Mouse (Mus musculus) forebrain, embryonic 13.5 days (tissue): ENCODE measurements at regions not wholly inside any gene's neighbourhood (a gene's known extent, or its start where the extent isn't known, plus 50 kb on each side); places are given as distances from the start of the nearest gene placed in this dataset.

Source experiments
- ATAC-seq: fragments of 200-750 bp; cut with Nextera tagmentation; 2 replicates; pipeline ENCODE4 v1.8.0; 2017
- H3K27ac ChIP-seq: fragments of 300-500 bp; sonication (generic); 2 replicates; pipeline ENCODE4 v1.5.1; 2015; ENCODE audit warnings: inconsistent platforms, mild to moderate bottlenecking, moderate library complexity
- H3K27me3 ChIP-seq: fragments of 300-500 bp; sonication (generic); 2 replicates; pipeline ENCODE4 v1.6.1; 2015; ENCODE audit warnings: mild to moderate bottlenecking, inconsistent platforms
- H3K36me3 ChIP-seq: fragments of 300-500 bp; sonication (generic); 2 replicates; pipeline ENCODE4 v1.6.1; 2015; ENCODE audit warnings: mild to moderate bottlenecking, inconsistent platforms; ENCODE audit not compliant: poor library complexity, severe bottlenecking
- H3K4me1 ChIP-seq: fragments of 300-500 bp; sonication (generic); 2 replicates; pipeline ENCODE4 v1.6.1; 2015; ENCODE audit warnings: inconsistent platforms
- H3K4me2 ChIP-seq: fragments of 300-500 bp; sonication (generic); 2 replicates; pipeline ENCODE4 v1.6.1; 2015; ENCODE audit warnings: inconsistent platforms, mild to moderate bottlenecking, moderate library complexity
- H3K4me3 ChIP-seq: fragments of 300-500 bp; sonication (generic); 2 replicates; pipeline ENCODE4 v1.5.1; 2015; ENCODE audit warnings: mild to moderate bottlenecking, inconsistent platforms
- H3K9ac ChIP-seq: fragments of 300-500 bp; sonication (generic); 2 replicates; pipeline ENCODE4 v1.6.1; 2015; ENCODE audit warnings: mild to moderate bottlenecking, inconsistent platforms
- H3K9me3 ChIP-seq: fragments of 300-500 bp; sonication (generic); replicated peaks from 2 replicates; pipeline ENCODE4 v1.6.1; 2016; ENCODE audit warnings: inconsistent platforms
- WGBS: fragments of 180-500 bp; shearing (Covaris S2); methylation state at CpG from one replicate; pipeline ENCODE4 v1.1.7; 2015; 5-methylcytosine and 5-hydroxymethylcytosine counted together

DNA sequence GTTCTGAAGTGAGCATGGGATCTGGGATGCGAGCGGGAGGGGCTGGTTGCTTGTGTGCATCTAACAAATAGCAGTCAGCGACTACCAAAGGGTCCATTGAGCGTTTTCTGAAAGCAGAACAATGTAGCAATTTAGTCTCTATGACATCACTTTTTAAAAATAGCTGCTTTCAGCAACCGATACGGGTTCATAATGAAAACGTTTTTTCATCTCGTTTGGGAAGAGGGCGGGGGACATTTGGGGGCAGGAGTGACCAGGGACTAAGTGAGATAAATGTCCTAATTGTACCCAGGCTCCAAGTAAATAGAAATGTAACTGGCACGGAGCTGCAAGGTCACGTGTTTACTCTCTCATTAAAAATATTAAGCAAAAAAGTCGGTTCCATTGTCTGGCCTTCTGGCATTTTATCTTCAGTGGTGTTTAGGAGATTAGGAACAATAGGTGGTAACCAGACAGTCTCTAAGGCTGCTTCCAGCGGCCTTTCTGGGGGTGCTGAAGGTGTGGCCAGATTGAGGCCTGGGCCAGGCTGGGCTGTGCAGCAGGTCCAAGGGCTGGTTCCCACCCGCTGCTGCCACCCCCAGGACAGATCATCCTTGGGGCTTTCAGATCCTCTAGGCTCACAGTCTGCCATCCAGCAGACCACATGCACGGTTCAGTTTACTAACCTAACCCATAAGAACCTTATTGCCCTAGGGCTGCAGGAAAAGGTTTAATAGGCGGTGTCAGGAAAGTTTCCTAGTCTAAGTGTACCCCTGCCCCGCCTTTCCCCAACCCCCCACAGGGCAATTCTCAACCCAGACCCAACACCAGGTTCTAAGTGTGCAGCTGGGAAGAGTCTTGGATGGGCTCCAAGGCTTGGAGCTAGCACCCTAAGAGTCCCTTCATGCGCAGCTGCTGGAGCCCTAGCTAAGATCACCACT lies 1126.5 kb upstream of the Gulo start:
- H3K27me3 ChIP-seq = no peaks in the 10 kb centered on the region
- H3K4me3 ChIP-seq = no peak overlapping the region
- ATAC-seq = peak; percentile 97
- H3K36me3 ChIP-seq = no peaks in the 10 kb centered on the region
- peak overlapping the region; percentile 89 for H3K27ac ChIP-seq
- peak overlapping the region; percentile 43 for H3K4me2 ChIP-seq
- H3K4me1 ChIP-seq = peaks cover 34% of the 10 kb centered on the region
- H3K9ac ChIP-seq = no peak overlapping the region
- no peaks in the 10 kb centered on the region for H3K9me3 ChIP-seq
- 7% methylated on average over 18 of the region's 18 CpGs for WGBS

- no peak overlapping the region for H3K27ac ChIP-seq
- no peaks in the 10 kb centered on the region for H3K9me3 ChIP-seq
- H3K36me3 ChIP-seq = no peaks in the 10 kb centered on the region
- peaks cover 34% of the 10 kb centered on the region for H3K4me1 ChIP-seq
- whole genome bisulfite sequencing = 67% methylated on average over 6 of the region's 6 CpGs
- ATAC-seq = no peak
- no peak overlapping the region for H3K9ac ChIP-seq
- no peak overlapping the region for H3K4me3 ChIP-seq
- no peak overlapping the region for H3K4me2 ChIP-seq
- H3K27me3 ChIP-seq = no peaks in the 10 kb centered on the region
Measured at GRCm38 (mm10) chr14:67133221-67133620, 1124.2 kb upstream of the Gulo start.

DNA sequence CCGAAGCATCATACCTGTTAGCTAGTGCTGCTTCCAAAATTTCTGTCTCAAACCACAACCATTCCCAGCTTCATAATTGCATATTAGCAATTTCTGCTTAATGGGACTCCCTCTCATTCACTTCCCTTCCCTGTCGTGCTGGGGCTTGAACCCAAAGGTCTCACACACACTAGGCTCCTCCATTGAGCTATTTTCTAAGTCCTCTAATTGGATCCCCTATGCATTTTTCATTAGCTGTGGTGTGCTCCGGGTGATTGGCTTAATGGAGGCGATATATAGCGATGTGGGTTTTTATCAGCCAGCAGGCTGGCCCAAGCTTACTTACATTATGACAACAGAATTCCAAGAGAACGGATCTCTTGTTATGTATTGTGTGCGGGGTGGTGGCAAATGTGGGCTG lies 1118.1 kb upstream of the Gulo start:
- Histone ChIP-seq H3K4me1 (peaks cover 23% of the 10 kb centered on the region), H3K4me3 (no peak overlapping the region), H3K27me3 (no peaks in the 10 kb centered on the region), H3K9ac (no peak overlapping the region), H3K27ac (no peak overlapping the region; the same call in 1 of the 2 replicates), H3K36me3 (no peaks in the 10 kb centered on the region), H3K4me2 (no peak overlapping the region), H3K9me3 (no peaks in the 10 kb centered on the region)
- ATAC-seq = peak; percentile 85
- WGBS = 27% methylated on average over 7 of the region's 7 CpGs

GRCm38 (mm10) chr14:67126254-67126653 lies 1117.2 kb upstream of the Gulo start:
- Histone ChIP-seq H3K9me3 (no peaks in the 10 kb centered on the region), H3K4me2 (no peak overlapping the region), H3K27me3 (no peaks in the 10 kb centered on the region), H3K4me3 (no peak overlapping the region), H3K9ac (no peak overlapping the region), H3K27ac (peak overlapping the region; percentile 62; the same call in 1 of the 2 replicates), H3K36me3 (no peaks in the 10 kb centered on the region), H3K4me1 (peaks cover 23% of the 10 kb centered on the region)
- WGBS = 21% methylated on average over 6 of the region's 6 CpGs
- peak; percentile 71 for ATAC-seq

DNA sequence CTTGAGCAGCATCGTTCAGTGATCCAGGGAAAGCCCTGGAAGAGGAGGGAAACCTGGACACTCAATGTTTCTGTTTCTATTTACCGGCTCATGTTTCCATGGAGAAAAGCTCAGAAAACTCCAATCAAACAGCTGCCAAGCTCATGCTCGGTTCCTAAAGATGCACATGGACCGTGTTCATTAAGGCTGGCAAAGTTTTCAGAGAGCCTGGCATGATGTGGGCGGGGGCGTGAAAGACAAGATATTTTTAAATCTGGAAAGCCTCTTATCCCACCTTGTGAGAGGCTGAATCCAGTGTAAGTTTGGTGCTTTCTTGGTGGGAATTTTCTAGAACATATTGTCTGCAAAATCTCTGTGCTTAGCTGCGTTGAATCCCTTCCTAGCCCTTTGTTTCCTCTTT lies 1114.3 kb upstream of the Gulo start:
- H3K4me2 ChIP-seq = no peak overlapping the region
- no peaks in the 10 kb centered on the region for H3K36me3 ChIP-seq
- WGBS = 78% methylated on average over 7 of the region's 7 CpGs
- no peak overlapping the region for H3K9ac ChIP-seq
- H3K27ac ChIP-seq = no peak overlapping the region
- ATAC-seq = no peak
- H3K9me3 ChIP-seq = no peaks in the 10 kb centered on the region
- peaks cover 23% of the 10 kb centered on the region for H3K4me1 ChIP-seq
- H3K27me3 ChIP-seq = no peaks in the 10 kb centered on the region
- no peak overlapping the region for H3K4me3 ChIP-seq
